Mouse (Mus musculus) CH12.LX (cell line): ENCODE results near the gene Gm20388.

Source experiments
- CTCF ChIP-seq, 2 experiments: IDR thresholded peaks in 1 of 2; conservative IDR thresholded peaks in 1 of 2; 2 replicates each; pipeline ENCODE4 v1.5.1; 2011 to 2012; ENCODE audit warnings: low read depth in 2 of 2, low read length in 2 of 2, improper control_type of control experiment in 1 of 2, inconsistent platforms in 1 of 2, mild to moderate bottlenecking in 1 of 2, moderate library complexity in 1 of 2
- NELFE ChIP-seq: IDR thresholded peaks from 2 replicates; pipeline ENCODE4 v1.6.1; 2011; ENCODE audit warnings: low read depth, low read length, improper control_type of control experiment
- POLR2A ChIP-seq: IDR thresholded peaks from 2 replicates; pipeline ENCODE4 v1.6.1; 2011; ENCODE audit warnings: low read depth, mild to moderate bottlenecking, improper control_type of control experiment, low read length
- ZNF384 ChIP-seq: IDR thresholded peaks from 2 replicates; pipeline ENCODE4 v1.6.1; 2012; ENCODE audit warnings: low read depth, low read length, improper control_type of control experiment, inconsistent platforms

- no peak for TF ChIP-seq NELFE
- no peak for TF ChIP-seq ZNF384
- no peak for TF ChIP-seq CTCF (conservative IDR thresholded peaks at IDR 0.05 in 1 of 2, IDR thresholded peaks at IDR 0.05 in 1 of 2; ENCODE audit: low read depth in 2 of 2, low read length in 2 of 2)
- no peak for TF ChIP-seq POLR2A
These were observed 344.9 kb downstream of the Gm20388 start for GRCm38 (mm10) chr8:120255406-120255987.
